19 mouse cellular contexts compared by ENCODE assay signal in the genomic region with DNA sequence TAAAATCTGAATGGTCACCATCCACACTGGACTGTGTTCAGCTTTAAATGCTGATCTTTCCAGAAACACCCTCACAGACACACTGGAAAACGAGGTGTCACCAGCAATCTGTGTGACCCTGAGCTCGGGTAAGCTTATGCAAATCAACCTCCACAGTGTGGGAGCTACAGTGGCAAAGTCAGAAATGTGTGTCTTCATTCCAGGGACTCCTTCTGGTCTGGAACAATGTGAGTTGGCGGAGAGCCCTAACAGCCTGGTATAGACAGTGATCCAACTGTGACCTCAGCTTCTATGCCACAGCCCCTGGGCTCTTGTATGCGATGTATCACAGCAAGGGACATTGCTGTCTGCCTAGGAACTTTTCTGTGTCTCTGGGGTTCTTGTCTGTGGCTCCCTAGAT. TPM values are rescaled to one million over a fixed set of nuclear protein-coding genes. Genes with fewer than 3 reads are reported as not detected.
A peak's percentile ranks its signal among the peaks of the same experiment; 100 is the strongest.
DNase-seq lines count a peak whose midpoint lies in the region; ATAC-seq and TF ChIP-seq lines count a peak whose summit lies in the region.
"Had no signal": no experiment of that assay in that cellular context is flagged by ENCODE, and none has a peak within 500 bp of the region (broad histone marks: within the 10 kb centered on the region; RNA-seq: fewer than 3 reads in every experiment).

No protein-coding gene starts in this region.

- H3K9me3 ChIP-seq in heart, postnatal 0 days (replicated peaks; ENCODE audit: control insufficient read depth, low read length) = no peaks in the 10 kb centered on the region
- H3K9me3 ChIP-seq in heart, embryonic 12.5 days (replicated peaks) = no peaks in the 10 kb centered on the region
- H3K9me3 ChIP-seq: embryonic facial prominence, embryonic 15.5 days; forebrain, embryonic 13.5 days; limb, embryonic 15.5 days; lung, embryonic 15.5 days; midbrain, embryonic 10.5 days had no signal

- H3K4me2 ChIP-seq in heart, postnatal 0 days (ENCODE audit: low read depth, low read length) = no peak overlapping the region
- H3K4me2 ChIP-seq in heart, embryonic 12.5 days = no peak overlapping the region
- H3K4me2 ChIP-seq: embryonic facial prominence, embryonic 15.5 days; forebrain, embryonic 13.5 days; limb, embryonic 15.5 days; lung, embryonic 15.5 days had no signal

- H3K4me1 ChIP-seq in heart, postnatal 0 days (ENCODE audit: control insufficient read depth, insufficient read depth) = no peaks in the 10 kb centered on the region
- H3K4me1 ChIP-seq in heart, embryonic 12.5 days (replicated peaks) = no peaks in the 10 kb centered on the region
- H3K4me1 ChIP-seq in lung, adult 2 months (ENCODE audit: control insufficient read depth, insufficient read depth, low read length) = no peaks in the 10 kb centered on the region
- H3K4me1 ChIP-seq: embryonic facial prominence, embryonic 15.5 days; forebrain, embryonic 13.5 days; limb, embryonic 15.5 days; lung, embryonic 15.5 days; midbrain, embryonic 10.5 days had no signal

- no peaks in the 10 kb centered on the region for H3K27me3 ChIP-seq in heart, postnatal 0 days (ENCODE audit: control insufficient read depth, insufficient read depth, low read length)
- no peaks in the 10 kb centered on the region for H3K27me3 ChIP-seq in heart, embryonic 12.5 days (replicated peaks)
- H3K27me3 ChIP-seq: embryonic facial prominence, embryonic 15.5 days; forebrain, embryonic 13.5 days; limb, embryonic 15.5 days; lung, embryonic 15.5 days had no signal

- DNase-seq in heart, postnatal 0 days (ENCODE audit: low spot score) = no peak
- DNase-seq in cerebellum, adult 11 months = peak; percentile 42
- DNase-seq in cerebellum, postnatal 36 days = peak; percentile 65 to 72
- DNase-seq in layer of hippocampus, postnatal 36 days = peak; percentile 25 to 33
- no peak for DNase-seq in ovary, postnatal 14 days (ENCODE audit: low spot score)
- no peak for DNase-seq in lung, adult 2 months
- DNase-seq: heart, adult 11 months; kidney, postnatal 36 days; retina, postnatal 1 day; thymus, postnatal 14 days had no signal

- no peak overlapping the region for H3K4me3 ChIP-seq in heart, postnatal 0 days (ENCODE audit: low read depth, low read length)
- H3K4me3 ChIP-seq in heart, embryonic 12.5 days = no peak overlapping the region
- H3K4me3 ChIP-seq in lung, adult 2 months (replicated peaks; ENCODE audit: extremely low read depth, low read depth, low read length) = no peak overlapping the region
- H3K4me3 ChIP-seq: embryonic facial prominence, embryonic 15.5 days; forebrain, embryonic 13.5 days; limb, embryonic 15.5 days; lung, embryonic 15.5 days; midbrain, embryonic 10.5 days had no signal

- TF ChIP-seq POLR2A in lung, adult 2 months (IDR thresholded peaks at IDR 0.05; ENCODE audit: borderline replicate concordance, extremely low read depth, low read depth, low read length) = no peak

- H3K27ac ChIP-seq in heart, postnatal 0 days (ENCODE audit: low read depth) = no peak overlapping the region
- H3K27ac ChIP-seq in heart, embryonic 12.5 days (ENCODE audit: poor library complexity, severe bottlenecking) = no peak overlapping the region
- H3K27ac ChIP-seq: embryonic facial prominence, embryonic 15.5 days; forebrain, embryonic 13.5 days; limb, embryonic 15.5 days; lung, embryonic 15.5 days; midbrain, embryonic 10.5 days had no signal

- WGBS in heart, postnatal 0 days = 45% methylated on average over 4 of the region's 4 CpGs
- WGBS in heart, embryonic 12.5 days = 48% methylated on average over 4 of the region's 4 CpGs
- whole genome bisulfite sequencing in lung, adult 2 months = 49% methylated on average over 4 of the region's 4 CpGs

- TF ChIP-seq CTCF in heart, postnatal 0 days (IDR thresholded peaks at IDR 0.05; ENCODE audit: low read depth) = no peak
- no peak for TF ChIP-seq CTCF in lung, adult 2 months (IDR thresholded peaks at IDR 0.05; ENCODE audit: insufficient read depth, low read length)

- no peak overlapping the region for H3K9ac ChIP-seq in heart, postnatal 0 days (replicated peaks; ENCODE audit: low read depth, low read length)
- no peak overlapping the region for H3K9ac ChIP-seq in heart, embryonic 12.5 days
- H3K9ac ChIP-seq: embryonic facial prominence, embryonic 15.5 days; forebrain, embryonic 13.5 days; limb, embryonic 15.5 days; lung, embryonic 15.5 days had no signal

- peak; percentile 39; the same call in 1 of the 2 replicates for ATAC-seq in heart, postnatal 0 days (ENCODE audit: insufficient read depth, low read depth)
- no peak for ATAC-seq in heart, embryonic 12.5 days (ENCODE audit: insufficient number of reproducible peaks, low FRiP score)
- ATAC-seq in CD4-positive, CD25-positive, alpha-beta regulatory T cell, adult 4 months = no peak
- ATAC-seq: forebrain, embryonic 13.5 days; intestine, postnatal 0 days had no signal

- H3K36me3 ChIP-seq in heart, postnatal 0 days (replicated peaks; ENCODE audit: control insufficient read depth, insufficient read depth, low read length) = no peaks in the 10 kb centered on the region
- no peaks in the 10 kb centered on the region for H3K36me3 ChIP-seq in heart, embryonic 12.5 days
- H3K36me3 ChIP-seq: embryonic facial prominence, embryonic 15.5 days; limb, embryonic 15.5 days; lung, embryonic 15.5 days; midbrain, embryonic 10.5 days had no signal

- TF ChIP-seq EP300 in heart, postnatal 0 days (IDR thresholded peaks at IDR 0.05; ENCODE audit: low read depth) = no peak

RNA-seq across cellular contexts. Expression of a gene that starts 25.3 kb away (rescaled TPM):
- total RNA-seq in heart, postnatal 0 days (2014; rRNA removed; ENCODE audit: low replicate concordance) = not detected in 2 replicates
- not detected in 2 replicates for polyA plus RNA-seq in heart, postnatal 0 days (2015; fragmentation: Nextera tagmentation; extraction: Ambion mirVana)
- 0.08 TPM in 1 of 2 replicates, not detected in the other for polyA plus RNA-seq in heart, embryonic 12.5 days (2016; fragmentation: Nextera tagmentation; extraction: Ambion mirVana)
- 10 to 100 TPM; 42.4 to 45.3 TPM for total RNA-seq in layer of hippocampus, postnatal 36 days (2021)
- not detected for polyA plus RNA-seq in CD4-positive, CD25-positive, alpha-beta regulatory T cell, adult 4 months (2017; shearing (Covaris generic))
- 0.35 and 0.91 TPM in 2 replicates for polyA plus RNA-seq in lung, adult 2 months (2012; rRNA removed)
- total RNA-seq: common myeloid progenitor, adult 5-6 weeks had no signal

Comparison
In these comparisons a context has a peak if more than half of its experiments do, and no peak if none do; other contexts are left out.
1. DNase-seq: peak in cerebellum, adult 11 months (single experiment), cerebellum, postnatal 36 days (2 of 2) and layer of hippocampus, postnatal 36 days (2 of 2); none in heart, postnatal 0 days (single experiment), ovary, postnatal 14 days (single experiment) and lung, adult 2 months (single experiment).